Mouse (Mus musculus) liver, embryonic 14.5 days (tissue): Measurements from ENCODE around the gene Maml3.

ENCODE experiments used
- CTCF ChIP-seq: IDR thresholded peaks from 2 replicates; pipeline ENCODE4 v1.5.1; 2016; ENCODE audit warnings: antibody characterized with exemption, low read depth, control low read depth
- EP300 ChIP-seq: IDR thresholded peaks from 2 replicates; pipeline ENCODE4 v1.6.1; 2016; ENCODE audit warnings: antibody characterized with exemption, low read depth

DNA sequence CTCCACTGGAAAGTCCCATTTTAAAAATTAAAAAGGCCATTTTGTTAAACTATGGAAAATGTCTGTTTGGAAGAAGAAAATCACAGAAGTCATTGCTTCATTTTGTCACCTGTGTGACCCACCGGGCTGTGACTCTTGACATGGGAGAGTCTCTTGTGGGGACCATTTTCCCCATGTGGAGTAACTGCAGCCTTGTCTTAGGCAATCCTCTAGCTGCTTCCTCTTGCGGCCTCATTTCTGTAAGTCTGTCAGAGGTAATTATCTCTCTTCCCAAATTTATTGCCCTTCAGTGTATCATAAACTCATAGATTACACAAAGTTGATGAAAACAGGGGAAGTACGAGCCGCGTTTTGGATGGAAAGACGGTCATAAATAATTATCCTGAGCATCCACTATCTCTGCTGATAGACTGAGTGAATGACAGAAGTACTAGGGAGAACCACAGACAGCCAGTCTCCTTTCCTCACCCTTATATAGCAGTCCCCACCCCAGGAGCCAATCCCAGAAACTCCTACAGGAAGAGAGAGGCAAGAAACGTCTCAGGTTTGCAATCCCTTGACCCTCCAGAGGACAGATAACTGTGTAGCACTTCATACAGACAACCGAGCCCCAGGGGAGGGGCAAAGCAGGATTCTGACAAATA is 14.5 kb downstream of the Maml3 start:
- TF ChIP-seq CTCF (no peak), EP300 (no peak)
